Comparison of ENCODE assay signal across 14 mouse cellular contexts in the genomic region with DNA sequence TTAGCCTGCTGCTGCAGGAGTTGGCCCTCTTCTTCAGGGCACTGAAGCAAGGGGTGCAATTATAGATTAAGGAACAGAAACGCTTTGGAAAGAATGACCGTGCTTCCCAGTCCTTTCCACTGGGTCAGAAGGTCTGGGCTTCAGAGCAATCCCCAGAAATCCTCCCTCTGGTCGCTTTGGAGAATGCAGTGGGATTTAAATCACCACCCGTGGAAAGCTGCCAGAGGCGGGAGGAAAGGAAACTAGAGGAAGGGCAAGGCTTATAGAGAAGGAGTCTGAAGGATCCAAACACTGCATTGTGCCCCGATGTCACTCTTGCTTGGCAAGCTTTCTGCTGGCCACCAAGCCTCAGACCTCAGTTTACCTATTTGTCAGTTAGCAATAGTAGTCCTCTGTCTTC.
DNase-seq lines count a peak whose midpoint lies in the region; ATAC-seq lines count a peak whose summit lies in the region.
"Had no signal": no experiment of that assay in that cellular context is flagged by ENCODE, and none has a peak within 500 bp of the region (broad histone marks: within the 10 kb centered on the region; RNA-seq: fewer than 3 reads in every experiment).

No protein-coding gene starts in this region.

- H3K27ac ChIP-seq in embryonic facial prominence, embryonic 14.5 days (replicated peaks; ENCODE audit: low read depth, low read length) = no peak overlapping the region
- no peak overlapping the region for H3K27ac ChIP-seq in embryonic facial prominence, embryonic 10.5 days (replicated peaks)
- H3K27ac ChIP-seq in midbrain, embryonic 13.5 days = peak overlapping the region; percentile 49; the same call in 1 of the 2 replicates
- no peak overlapping the region for H3K27ac ChIP-seq in midbrain, embryonic 11.5 days (ENCODE audit: low read depth, low read length)
- H3K27ac ChIP-seq: hindbrain, embryonic 15.5 days; limb, embryonic 13.5 days; macrophage had no signal

- no peaks in the 10 kb centered on the region for H3K36me3 ChIP-seq in embryonic facial prominence, embryonic 14.5 days (ENCODE audit: control insufficient read depth, insufficient read depth, low read length)
- no peaks in the 10 kb centered on the region for H3K36me3 ChIP-seq in embryonic facial prominence, embryonic 10.5 days (replicated peaks)
- no peaks in the 10 kb centered on the region for H3K36me3 ChIP-seq in midbrain, embryonic 13.5 days
- H3K36me3 ChIP-seq in midbrain, embryonic 11.5 days (ENCODE audit: control insufficient read depth, insufficient read depth, low read length) = no peaks in the 10 kb centered on the region
- H3K36me3 ChIP-seq: heart, embryonic 12.5 days; hindbrain, embryonic 15.5 days; limb, embryonic 13.5 days had no signal

- H3K27me3 ChIP-seq in embryonic facial prominence, embryonic 14.5 days (replicated peaks; ENCODE audit: control insufficient read depth, insufficient read depth, low read length) = no peaks in the 10 kb centered on the region
- no peaks in the 10 kb centered on the region for H3K27me3 ChIP-seq in embryonic facial prominence, embryonic 10.5 days (replicated peaks; ENCODE audit: low read depth, poor library complexity, severe bottlenecking)
- H3K27me3 ChIP-seq in midbrain, embryonic 13.5 days = no peaks in the 10 kb centered on the region
- H3K27me3 ChIP-seq in midbrain, embryonic 11.5 days (ENCODE audit: control insufficient read depth, insufficient read depth, low read length) = no peaks in the 10 kb centered on the region
- H3K27me3 ChIP-seq: heart, embryonic 12.5 days; hindbrain, embryonic 15.5 days; limb, embryonic 13.5 days had no signal

- no peaks in the 10 kb centered on the region for H3K9me3 ChIP-seq in embryonic facial prominence, embryonic 14.5 days (ENCODE audit: control insufficient read depth, low read length)
- no peaks in the 10 kb centered on the region for H3K9me3 ChIP-seq in embryonic facial prominence, embryonic 10.5 days
- H3K9me3 ChIP-seq in midbrain, embryonic 13.5 days = no peaks in the 10 kb centered on the region
- no peaks in the 10 kb centered on the region for H3K9me3 ChIP-seq in midbrain, embryonic 11.5 days (ENCODE audit: control insufficient read depth, low read length)
- H3K9me3 ChIP-seq: heart, embryonic 12.5 days; hindbrain, embryonic 15.5 days; limb, embryonic 13.5 days had no signal

- WGBS in embryonic facial prominence, embryonic 14.5 days = 40% methylated on average over 6 of the region's 6 CpGs
- WGBS in embryonic facial prominence, embryonic 10.5 days = 36% methylated on average over 6 of the region's 6 CpGs
- WGBS in midbrain, embryonic 13.5 days = 43% methylated on average over 6 of the region's 6 CpGs
- WGBS in midbrain, embryonic 11.5 days = 42% methylated on average over 6 of the region's 6 CpGs

- ATAC-seq in embryonic facial prominence, embryonic 14.5 days (ENCODE audit: low read depth) = no peak
- ATAC-seq in midbrain, embryonic 13.5 days = no peak
- no peak for ATAC-seq in midbrain, embryonic 11.5 days (ENCODE audit: low FRiP score)

- H3K4me1 ChIP-seq in embryonic facial prominence, embryonic 14.5 days (ENCODE audit: control insufficient read depth, insufficient read depth, low read length) = no peaks in the 10 kb centered on the region; the same call in 1 of the 2 replicates
- H3K4me1 ChIP-seq in embryonic facial prominence, embryonic 10.5 days = peaks cover 9% of the 10 kb centered on the region
- peaks cover 5% of the 10 kb centered on the region for H3K4me1 ChIP-seq in midbrain, embryonic 13.5 days (replicated peaks)
- no peaks in the 10 kb centered on the region for H3K4me1 ChIP-seq in midbrain, embryonic 11.5 days (ENCODE audit: control insufficient read depth, insufficient read depth, low read length)

- H3K4me3 ChIP-seq in embryonic facial prominence, embryonic 14.5 days (ENCODE audit: low read depth, low read length) = no peak overlapping the region
- H3K4me3 ChIP-seq in embryonic facial prominence, embryonic 10.5 days = no peak overlapping the region
- H3K4me3 ChIP-seq in midbrain, embryonic 13.5 days (replicated peaks) = no peak overlapping the region
- no peak overlapping the region for H3K4me3 ChIP-seq in midbrain, embryonic 11.5 days (ENCODE audit: low read depth, low read length)
- H3K4me3 ChIP-seq: heart, embryonic 12.5 days; hindbrain, embryonic 15.5 days; limb, embryonic 13.5 days; myocyte had no signal

- no peak overlapping the region for H3K9ac ChIP-seq in embryonic facial prominence, embryonic 14.5 days (ENCODE audit: low read depth, low read length)
- H3K9ac ChIP-seq in midbrain, embryonic 13.5 days (replicated peaks) = no peak overlapping the region
- H3K9ac ChIP-seq in midbrain, embryonic 11.5 days (ENCODE audit: low read length) = no peak overlapping the region
- H3K9ac ChIP-seq: heart, embryonic 12.5 days; hindbrain, embryonic 15.5 days; limb, embryonic 13.5 days had no signal

- peak; percentile 58 for DNase-seq in embryonic facial prominence, embryonic 14.5 days (ENCODE audit: low spot score)
- DNase-seq in embryonic facial prominence, embryonic 10.5 days (ENCODE audit: low spot score) = no peak
- DNase-seq in kidney, adult 9 months = peak; percentile 17
- DNase-seq in kidney, adult 18-20 months = no peak
- no peak for DNase-seq in midbrain, embryonic 11.5 days (ENCODE audit: low spot score, missing footprints)
- DNase-seq in kidney, postnatal 4 days = peak; percentile 71 to 77
- no peak for DNase-seq in urinary bladder, postnatal 10 days (ENCODE audit: low spot score)
- DNase-seq: thymus, postnatal 25 days had no signal

- H3K4me2 ChIP-seq in embryonic facial prominence, embryonic 14.5 days (ENCODE audit: low read depth, low read length) = no peak overlapping the region
- H3K4me2 ChIP-seq in midbrain, embryonic 13.5 days (replicated peaks) = no peak overlapping the region
- no peak overlapping the region for H3K4me2 ChIP-seq in midbrain, embryonic 11.5 days
- H3K4me2 ChIP-seq: heart, embryonic 12.5 days; hindbrain, embryonic 15.5 days; limb, embryonic 13.5 days had no signal

Comparison
In these comparisons a context has a peak if more than half of its experiments do, and no peak if none do; other contexts are left out.
1. DNase-seq: peak in embryonic facial prominence, embryonic 14.5 days (single experiment), kidney, adult 9 months (single experiment) and kidney, postnatal 4 days (2 of 2); none in embryonic facial prominence, embryonic 10.5 days (single experiment), kidney, adult 18-20 months (single experiment), midbrain, embryonic 11.5 days (single experiment) and urinary bladder, postnatal 10 days (single experiment).